Mouse (Mus musculus) urinary bladder, postnatal 36 days (tissue): ENCODE measurements around the gene Fstl4.

Experiments used
- DNase-seq, 2 experiments: peaks; one replicate each; pipeline ENCODE4 v3.0.0; 2022; ENCODE audit warnings: low spot score in 2 of 2, mixed read lengths in 1 of 2

Gene Fstl4

GRCm38 (mm10) chr11:53202459-53203250 lies 438.2 kb downstream of the Fstl4 start:
- no peak for DNase-seq

- no peak for DNase-seq
Measured at GRCm38 (mm10) chr11:53210876-53211275, 446.4 kb downstream of the Fstl4 start.

- no peak for DNase-seq
Measured at GRCm38 (mm10) chr11:53229011-53229410, 464.6 kb downstream of the Fstl4 start.

- no peak for DNase-seq
Measured at GRCm38 (mm10) chr11:53231836-53232235, 467.4 kb downstream of the Fstl4 start.

GRCm38 (mm10) chr11:53233590-53233989 lies 469.2 kb downstream of the Fstl4 start:
- no peak for DNase-seq
